Mouse (Mus musculus): ENCODE data around the gene Tnks1bp1.

Gene Tnks1bp1

DNA sequence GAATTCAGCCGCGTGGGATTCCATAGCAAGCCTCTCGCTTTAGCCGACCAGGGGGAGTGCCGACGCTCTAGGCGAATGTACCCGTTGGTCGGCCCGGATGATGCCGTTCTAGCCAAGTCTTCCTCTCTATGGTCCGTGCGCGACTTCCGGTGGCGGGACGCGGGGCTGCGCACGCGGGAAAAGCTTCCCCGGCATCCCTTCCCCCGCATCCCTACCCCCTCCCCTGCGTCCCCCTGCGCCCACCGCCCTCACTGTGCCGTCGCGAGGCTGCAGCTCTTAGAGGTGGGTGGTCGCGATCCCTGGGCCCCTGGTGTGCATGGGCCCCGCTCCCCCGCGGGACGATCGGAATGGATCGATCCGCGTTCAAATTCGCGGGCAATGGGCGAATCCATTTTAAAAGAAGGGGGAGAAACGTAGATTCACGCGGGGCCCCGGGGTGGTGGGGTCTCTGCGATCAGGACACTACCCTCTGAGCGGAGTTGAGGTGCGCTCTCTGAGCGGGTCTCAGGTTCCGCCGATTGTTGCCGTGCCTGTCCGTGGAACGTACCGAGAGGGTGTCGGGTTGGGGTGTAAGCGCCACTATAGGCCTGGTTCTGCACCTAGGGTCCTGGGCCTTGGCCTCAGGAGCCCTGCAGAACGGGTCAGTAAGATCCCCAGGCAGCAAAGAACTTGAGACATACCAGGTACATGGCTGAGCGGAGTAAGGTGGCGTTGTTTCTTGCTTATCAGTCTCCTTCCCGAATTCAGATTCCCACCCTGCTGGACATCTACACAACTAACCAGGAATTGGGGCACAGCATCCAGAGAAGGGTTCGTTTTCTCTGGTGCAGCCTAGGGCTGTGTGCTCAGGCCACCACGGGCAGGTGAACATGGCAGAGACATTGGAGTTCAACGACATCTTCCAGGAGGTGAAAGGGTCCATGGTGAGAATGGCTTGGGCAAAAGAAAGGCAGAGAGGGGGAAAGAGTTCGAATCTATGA, 10.5 kb upstream of the Tnks1bp1 start, which contains the start of the genes Ssrp1 and P2rx3:
Gene Ssrp1 (plus strand): TSS at position 188 of the 980 bp plus-strand sequence.
Gene P2rx3 (minus strand): TSS at position 416 of the 980 bp plus-strand sequence.
- peak; percentile 85 for DNase-seq (ENCODE audit: extremely low read depth, insufficient read length, low spot score)

DNA sequence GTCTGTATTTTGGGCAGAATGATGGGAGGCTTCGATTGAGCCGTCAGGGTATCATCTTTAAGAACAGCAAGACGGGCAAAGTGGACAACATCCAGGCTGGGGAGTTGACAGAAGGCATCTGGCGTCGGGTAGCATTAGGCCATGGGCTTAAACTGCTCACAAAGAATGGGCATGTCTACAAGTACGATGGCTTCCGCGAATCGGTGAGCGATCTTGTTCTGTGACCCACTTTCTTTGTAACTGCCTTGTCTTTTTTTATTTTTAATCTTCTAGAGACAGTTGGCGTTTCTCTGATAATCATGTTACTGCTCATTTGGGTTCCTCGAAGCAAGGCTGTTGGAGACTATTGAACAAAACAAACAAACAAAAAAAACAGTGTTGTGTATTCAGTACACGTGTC, 9.5 kb upstream of the Tnks1bp1 start:
- DNase-seq (ENCODE audit: extremely low read depth, insufficient read length, low spot score), result no peak

DNA sequence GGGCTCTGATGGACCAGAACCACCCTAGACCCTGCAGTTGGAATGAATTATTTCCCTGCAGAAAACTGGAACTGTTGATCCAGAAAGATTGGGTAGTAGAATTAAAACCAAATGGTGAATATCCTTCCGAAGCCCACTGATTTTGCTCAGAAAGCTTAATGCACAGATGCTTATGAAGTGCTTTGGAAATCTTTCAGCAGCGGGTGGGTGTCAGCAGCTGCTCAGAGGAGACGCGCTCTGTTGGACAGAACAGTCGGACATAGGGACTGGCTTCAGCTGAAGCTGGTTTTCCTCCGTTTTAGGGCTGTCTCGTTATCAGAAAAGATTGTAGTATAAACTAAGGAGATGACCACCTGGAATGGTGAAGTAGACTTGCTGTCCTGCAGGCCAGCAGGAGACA, 4.2 kb upstream of the Tnks1bp1 start:
- no peak for DNase-seq (ENCODE audit: extremely low read depth, insufficient read length, low spot score)

DNA sequence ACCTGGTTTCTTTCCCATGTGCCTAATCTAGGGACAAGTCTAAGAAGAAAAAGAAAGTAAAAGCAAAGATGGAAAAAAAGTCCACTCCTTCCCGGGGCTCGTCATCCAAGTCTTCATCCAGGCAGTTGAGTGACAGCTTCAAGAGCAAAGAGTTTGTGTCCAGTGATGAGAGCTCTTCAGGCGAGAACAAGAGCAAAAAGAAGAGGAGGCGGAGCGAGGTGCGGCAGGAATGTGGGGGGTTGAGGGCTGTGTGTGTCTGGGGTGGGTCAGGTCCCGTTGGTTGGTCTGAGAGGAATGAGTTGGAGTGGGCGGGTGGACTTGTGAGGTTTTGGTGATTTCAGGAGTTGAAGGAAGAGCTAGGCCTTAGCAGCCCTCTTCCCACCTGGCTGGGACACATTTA, 1.6 kb upstream of the Tnks1bp1 start:
- no peak for DNase-seq (ENCODE audit: extremely low read depth, insufficient read length, low spot score)

DNA sequence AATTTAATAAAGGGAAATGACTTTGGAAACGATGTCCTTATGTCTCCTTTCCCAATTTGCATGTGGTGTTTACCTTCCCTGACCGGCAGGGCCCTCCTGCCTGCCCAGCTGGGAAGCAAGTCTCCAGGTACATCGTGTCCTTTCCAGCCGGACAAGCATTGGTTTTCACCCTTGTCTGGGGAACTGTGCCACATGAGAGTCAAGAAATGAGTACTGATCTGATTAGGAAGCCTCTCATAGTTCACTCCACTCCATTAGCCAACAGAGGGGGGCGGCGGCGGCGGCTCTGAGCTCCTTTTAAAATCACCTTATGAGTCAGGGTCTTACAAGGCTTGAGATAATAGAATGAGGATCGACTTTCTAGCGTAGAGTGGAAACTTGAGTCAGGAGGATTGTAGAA, 741 bp upstream of the Tnks1bp1 start:
- no peak for DNase-seq (ENCODE audit: extremely low read depth, insufficient read length, low spot score)

DNA sequence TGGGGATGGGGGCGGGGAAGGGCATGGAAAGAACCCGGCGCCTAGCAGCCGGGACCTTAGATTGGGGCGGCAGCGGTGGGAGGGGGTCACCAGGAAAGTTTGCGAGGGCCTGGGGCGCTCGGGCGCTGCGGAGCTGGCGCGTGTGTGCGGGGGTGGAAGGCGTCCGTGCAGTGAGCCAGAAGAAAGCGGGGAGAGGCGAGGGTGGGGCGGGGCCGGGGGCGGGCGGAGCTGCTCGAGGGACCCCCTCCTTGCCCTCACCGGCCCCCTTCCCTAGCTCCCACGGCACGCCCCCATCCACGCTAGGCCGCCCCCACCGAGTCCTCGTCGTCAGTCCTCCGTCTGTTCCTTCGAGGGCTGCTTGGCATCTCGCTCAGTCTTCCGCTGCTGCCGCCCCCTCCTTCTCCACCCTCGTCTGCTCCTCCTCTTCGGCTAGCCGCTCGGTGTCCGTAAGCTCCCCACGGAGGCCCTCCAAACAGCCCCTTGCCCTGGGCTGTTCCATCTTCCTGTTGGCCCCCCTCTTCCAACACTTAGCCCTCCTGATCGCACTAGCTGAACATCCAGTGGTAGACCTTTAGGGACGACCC, 438 bp downstream of the Tnks1bp1 start:
- no peak for DNase-seq (ENCODE audit: extremely low read depth, insufficient read length, low spot score)

DNA sequence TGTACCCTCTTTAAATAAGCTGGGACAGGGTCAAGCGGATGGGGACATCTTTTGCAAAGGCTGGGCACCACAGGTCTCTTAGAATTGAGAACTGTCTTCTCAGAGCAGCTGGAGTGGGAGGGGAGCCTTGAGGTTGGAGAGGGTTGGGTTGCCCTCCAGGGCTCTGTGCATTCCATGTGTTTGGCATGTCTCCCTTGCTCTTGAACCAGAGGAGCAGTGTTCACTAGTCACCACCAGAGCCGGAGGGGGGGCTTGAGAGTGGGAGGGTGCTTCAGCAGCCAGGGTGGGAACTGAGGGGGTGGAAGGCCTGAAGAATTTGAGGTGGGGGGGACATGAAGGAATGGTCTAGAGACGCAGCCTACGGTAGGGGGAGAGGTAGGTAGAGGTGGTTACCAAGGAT, 1.5 kb downstream of the Tnks1bp1 start:
- peak; percentile 67 for DNase-seq (ENCODE audit: extremely low read depth, insufficient read length, low spot score)

DNA sequence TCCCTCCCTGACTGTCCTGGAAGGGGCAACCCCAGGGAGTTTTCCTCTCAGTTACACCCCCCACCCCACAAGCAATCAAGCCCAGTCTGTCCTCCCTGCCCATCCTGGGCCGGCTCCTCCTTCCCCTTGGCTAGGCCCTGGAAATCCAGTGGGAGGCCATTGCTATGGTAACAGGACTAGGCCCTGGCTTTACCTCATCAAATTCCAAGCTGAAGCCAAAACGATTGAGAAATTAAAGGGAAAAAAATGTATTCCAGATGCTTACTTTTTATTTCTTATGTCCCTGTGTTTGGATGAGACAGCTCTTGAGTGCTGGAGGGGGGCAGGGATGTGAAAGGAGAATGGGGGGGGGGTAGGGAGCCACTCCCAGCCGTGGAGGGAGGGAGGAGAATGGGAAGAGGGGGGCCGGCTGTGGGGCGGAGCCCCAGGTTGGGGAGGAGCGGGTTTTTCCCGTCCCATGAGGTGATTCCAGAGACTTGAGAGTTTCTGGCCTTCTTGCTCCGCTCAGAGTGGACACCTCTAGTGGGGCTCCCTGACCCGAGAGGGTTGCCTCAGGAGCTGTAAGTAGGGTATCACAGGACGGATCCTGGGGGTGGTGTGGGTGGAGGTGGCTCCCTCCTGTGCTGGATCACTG, 2.3 kb downstream of the Tnks1bp1 start:
- DNase-seq (ENCODE audit: extremely low read depth, insufficient read length, low spot score), result peak; percentile 87

DNA sequence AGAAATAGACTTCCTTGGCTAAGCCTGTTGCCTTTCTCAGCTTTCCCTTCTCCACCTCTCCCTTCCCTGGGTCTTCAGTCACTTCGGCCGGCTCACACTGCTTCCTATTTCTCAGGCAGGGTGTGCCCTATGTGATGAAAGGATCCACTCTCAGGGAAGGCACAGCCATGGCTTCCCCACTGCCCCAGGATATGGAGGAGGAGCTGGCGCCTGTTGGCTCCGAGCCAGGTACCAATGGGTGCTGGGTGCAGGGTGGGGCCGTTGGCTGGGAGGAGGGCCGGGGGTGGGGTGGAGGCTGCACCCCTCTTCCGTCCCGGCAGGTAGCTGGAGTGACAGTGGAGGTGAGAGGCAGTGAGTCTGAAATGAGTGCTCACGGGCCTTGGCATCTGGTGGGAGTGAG, 2.9 kb downstream of the Tnks1bp1 start:
- DNase-seq (ENCODE audit: extremely low read depth, insufficient read length, low spot score), result peak; percentile 75

DNA sequence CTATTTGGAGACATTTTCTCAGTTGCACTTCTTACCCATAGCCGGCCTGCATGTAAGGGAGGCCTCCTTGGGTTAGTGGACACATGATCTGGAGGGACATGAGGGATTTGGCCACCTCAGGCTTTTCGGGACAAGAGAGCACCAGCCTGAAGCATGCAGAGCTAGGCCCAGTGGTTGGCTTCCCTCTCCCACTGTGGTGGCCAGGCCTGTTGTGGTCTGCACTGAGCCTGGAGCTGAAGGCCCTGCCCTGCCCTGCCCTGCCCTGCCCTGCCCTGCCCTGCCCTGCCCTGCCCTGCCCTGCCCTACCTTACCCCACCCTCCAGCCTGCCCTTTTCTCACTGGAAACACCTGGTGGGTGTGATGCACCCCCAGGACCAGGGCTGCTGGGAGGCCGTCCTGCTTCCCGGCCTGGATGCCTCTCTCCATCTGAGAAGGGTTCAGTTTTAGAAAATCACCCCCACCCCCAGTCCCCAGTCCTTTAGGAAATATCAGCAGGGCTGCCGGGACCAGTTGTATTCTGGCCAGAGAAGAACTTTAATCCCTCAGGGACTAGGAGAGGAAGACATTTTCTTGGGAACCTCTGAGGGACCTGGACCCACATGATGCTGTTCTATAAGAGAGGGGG, 5.5 kb downstream of the Tnks1bp1 start:
- DNase-seq (ENCODE audit: extremely low read depth, insufficient read length, low spot score), result no peak

DNA sequence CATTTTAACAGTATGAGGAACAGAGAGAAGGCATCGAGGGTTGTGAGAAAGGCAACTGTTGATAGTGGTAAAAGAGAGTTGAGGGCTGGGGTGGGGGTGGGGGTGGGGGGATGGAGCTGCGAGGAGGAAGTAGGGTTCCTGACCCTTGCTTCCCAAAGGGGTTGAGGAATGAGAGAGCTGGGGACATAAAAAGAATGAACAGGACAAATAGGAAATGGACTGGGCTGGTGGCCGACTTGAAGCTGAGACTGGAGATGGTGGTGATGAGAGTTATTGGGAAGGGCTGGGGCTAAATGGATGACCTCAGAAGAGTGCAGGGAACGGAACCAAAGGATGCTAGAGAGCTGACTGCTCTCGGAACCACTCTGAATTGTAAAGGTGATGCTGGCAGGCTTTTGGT, 8.9 kb downstream of the Tnks1bp1 start:
- DNase-seq (ENCODE audit: extremely low read depth, insufficient read length, low spot score), result no peak

DNA sequence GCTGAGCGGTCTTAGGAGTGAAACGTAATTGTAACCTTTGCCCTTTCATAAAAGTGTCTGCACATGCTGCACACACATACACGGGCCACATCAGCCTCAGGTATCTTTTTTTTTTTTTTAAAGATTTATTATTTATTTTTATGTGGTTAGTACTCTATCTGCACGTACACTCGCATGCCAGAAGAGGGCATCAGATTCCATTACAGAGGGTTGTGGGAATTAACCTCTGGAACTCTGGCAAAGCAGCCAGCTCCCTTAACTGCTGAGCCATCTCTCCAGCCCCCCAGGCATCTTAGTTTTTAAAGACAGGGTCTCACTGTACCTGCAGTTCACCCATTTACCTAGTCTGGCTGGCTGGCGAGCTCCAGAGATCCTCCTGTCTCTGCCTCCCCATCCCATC, 11.9 kb downstream of the Tnks1bp1 start:
- DNase-seq (ENCODE audit: extremely low read depth, insufficient read length, low spot score), result no peak

DNA sequence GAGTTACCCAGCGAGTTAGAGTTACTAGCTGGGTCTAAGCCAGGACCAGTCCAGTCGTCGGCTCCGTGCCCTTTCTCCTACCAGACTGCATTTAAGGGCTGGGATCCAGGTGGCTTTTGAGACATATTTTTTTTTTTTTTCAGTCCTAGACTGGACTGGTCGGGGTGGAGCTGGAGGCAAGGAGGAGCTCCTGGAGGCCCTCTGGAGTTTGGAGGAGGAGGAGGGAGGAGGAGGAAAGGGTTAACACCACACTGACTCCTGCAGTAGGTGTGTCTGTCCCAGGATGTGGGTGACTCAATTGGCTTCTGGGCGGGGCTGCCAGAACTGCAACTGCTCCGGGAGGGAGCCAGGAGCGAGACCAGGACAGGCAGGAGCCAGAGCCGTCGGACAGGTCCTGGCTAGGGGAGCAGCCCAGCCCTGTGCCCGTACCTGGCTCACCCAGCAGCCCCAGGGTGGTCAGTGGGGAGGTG, 12.8 kb downstream of the Tnks1bp1 start:
- peak; percentile 87 for DNase-seq (ENCODE audit: extremely low read depth, insufficient read length, low spot score)

DNA sequence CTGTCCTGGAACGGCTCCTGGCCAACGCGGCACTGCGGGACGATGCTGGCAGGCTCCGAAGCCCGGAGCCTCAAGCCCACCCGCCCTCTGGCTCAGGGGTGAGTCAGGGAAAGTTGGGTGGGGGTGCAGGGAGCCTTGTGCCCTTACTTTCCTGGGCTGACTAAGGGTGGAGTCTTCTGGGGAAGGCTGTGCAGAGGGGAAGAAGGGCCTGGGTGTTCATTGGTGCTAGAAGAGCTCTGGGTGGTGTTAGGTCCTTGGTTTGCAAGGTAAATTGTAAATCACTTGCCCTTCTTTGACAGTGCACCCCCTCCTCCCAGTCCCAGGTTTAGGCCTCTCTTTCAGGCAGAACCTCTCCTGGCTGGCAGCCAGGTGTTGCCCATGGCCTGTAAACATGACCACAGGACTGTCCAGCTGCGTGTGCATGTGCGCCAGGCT, 13.3 kb downstream of the Tnks1bp1 start:
- no peak for DNase-seq (ENCODE audit: extremely low read depth, insufficient read length, low spot score)

DNA sequence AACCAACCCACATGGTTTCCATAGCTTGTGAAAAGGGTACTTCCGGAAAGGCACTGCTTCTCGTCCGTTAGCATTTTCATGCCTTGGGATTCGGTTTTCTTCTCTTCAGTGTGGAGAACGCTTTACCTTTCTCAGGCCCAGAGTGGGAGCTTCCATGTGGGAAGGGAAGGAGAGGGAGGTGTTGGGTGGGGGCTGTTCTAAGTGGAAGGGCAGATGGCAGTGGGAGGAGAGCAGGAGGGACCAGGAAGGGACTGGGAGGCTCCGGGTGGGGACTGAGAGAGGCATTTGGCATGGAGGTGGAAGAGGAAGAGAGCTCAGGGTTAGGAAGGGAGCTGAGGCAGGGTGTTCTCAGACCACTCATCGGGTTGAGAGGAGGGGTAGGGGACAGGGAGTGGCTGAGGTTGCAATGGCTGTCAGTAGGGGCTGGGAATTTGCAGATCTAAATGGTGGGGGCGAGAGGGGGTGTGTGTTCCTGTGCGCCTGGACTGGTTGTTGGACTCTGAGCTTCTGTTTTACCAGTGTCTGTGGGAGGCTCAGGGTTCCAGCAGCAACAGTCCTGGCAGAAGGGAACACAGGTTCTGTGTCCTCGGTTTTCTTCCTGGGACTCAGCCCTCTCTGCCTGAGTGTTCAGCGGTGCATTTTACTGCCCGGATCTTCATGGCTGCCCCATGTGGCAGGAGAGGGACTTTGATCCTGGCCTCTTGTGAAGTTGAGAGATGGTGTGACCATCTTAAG, 17.5 kb downstream of the Tnks1bp1 start:
- no peak for DNase-seq (ENCODE audit: extremely low read depth, insufficient read length, low spot score)

DNA sequence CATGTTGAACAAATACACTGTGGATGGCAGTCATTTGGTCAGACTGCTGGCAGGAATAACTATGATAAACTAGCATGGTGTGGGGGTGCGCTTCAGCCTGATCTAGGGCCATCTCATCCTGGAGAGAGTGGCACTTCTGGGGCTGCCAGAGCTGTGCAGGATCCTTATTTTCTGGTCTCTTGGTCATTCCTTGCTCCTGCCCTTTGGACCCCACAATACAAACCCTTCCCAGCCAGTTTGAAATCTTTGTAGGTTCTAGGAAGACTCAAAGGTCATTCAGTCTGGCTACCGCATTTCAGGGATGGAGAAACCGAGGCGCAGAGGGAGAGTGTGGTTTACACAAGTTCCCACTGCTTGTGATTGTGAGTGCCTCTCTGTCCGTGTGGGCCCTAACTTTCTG, 19.1 kb downstream of the Tnks1bp1 start:
- no peak for DNase-seq (ENCODE audit: extremely low read depth, insufficient read length, low spot score)

DNA sequence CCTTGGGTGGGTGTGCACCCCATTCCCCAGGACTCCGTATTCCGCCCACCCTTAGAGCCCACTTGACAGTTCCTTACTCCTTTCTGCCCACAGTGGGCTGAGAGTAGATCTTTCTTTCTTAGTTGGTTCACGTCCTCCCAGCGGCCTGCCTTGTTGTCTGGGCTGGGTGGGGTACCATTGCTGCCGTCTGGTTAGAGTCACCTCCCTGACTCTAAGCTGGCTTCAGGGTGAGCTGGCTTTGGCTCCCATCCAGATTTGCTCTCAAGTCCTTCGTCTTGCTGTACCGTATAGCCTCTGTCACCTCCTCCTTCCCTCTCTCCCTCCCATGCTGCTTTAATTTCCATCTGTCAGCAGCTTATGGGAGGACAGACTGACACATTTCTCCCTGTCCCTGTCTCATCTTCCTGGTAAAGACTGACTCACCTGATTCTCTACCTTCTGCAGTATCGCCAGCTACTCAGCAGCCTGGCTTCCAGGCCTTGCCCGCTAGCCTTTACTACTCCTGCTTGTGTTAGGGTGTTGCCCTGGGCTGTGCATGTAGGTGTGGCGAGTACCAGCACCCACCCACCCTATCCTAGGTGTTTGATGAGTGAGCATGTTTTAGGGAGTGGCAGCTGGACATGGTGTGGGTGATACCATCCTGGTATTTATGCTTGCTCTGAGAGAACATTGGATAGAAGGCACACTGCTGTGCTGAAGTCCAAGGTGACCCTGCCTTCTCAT, 20.2 kb downstream of the Tnks1bp1 start:
- DNase-seq (ENCODE audit: extremely low read depth, insufficient read length, low spot score), result no peak

DNA sequence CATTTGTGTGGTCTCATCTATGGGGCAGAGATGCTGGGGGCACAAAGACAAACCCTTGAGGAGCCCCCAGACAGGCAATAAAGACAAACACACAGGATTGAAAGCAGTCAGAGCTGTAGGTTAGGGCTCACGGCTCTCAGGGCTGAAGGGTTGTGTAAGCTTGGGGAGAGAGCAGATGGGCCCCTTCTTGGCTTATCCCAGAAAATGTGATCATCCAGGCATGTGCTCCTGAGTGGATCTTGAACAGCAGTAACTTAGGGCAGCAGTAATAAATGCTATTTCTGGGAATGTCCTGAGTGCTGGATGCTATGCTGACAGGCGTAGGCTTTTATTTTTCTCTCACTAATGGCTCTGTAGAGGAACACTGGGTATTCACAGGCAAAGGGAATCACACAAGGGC, 20.8 kb downstream of the Tnks1bp1 start:
- no peak for DNase-seq (ENCODE audit: extremely low read depth, insufficient read length, low spot score)

DNA sequence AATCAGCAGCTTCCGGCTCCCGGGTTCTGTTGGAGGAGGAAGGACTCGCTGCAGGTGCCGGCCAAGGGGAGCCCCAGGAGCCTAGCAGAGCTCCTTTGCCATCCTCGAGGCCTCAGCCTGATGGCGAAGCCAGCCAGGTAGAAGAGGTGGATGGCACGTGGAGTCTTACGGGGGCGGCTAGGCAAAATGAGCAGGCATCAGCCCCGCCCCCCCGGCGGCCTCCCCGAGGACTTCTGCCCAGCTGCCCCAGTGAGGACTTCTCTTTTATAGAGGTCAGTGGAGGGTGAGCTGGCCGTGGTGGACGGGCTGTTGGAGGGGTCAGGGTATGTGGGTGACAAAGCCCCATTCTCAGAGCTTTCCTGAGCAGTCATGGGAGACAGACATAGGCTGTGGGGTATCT, 22.3 kb downstream of the Tnks1bp1 start:
- DNase-seq (ENCODE audit: extremely low read depth, insufficient read length, low spot score), result no peak

DNA sequence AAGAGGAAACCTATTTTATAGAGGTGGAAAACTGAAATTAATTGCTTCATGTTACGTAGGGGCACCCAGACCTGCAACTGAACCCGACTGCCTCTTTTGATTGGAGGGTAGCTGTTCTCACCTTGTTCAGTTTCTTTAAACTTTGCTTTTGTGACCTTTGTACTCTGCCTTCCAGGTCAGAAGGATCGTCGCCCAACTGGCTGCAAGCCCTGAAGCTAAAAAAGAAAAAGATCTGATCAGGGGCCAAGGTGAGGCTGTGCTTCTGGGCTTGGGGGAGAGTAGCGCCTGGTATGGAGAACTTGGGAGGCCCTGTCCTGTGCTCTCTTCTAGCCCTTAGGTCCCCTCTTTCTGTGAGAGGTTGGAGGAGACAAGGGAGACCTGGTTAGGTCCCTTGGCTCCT, 24.1 kb downstream of the Tnks1bp1 start:
- DNase-seq (ENCODE audit: extremely low read depth, insufficient read length, low spot score), result no peak
